Mouse (Mus musculus): Measurements from ENCODE around the gene Pgm2. TPM values are rescaled to one million over a fixed set of nuclear protein-coding genes. Genes with fewer than 3 reads are reported as not detected.

The Pgm2 gene
- polyA plus RNA-seq, 1 experiment from 2014 or later = 18.4 TPM

DNA sequence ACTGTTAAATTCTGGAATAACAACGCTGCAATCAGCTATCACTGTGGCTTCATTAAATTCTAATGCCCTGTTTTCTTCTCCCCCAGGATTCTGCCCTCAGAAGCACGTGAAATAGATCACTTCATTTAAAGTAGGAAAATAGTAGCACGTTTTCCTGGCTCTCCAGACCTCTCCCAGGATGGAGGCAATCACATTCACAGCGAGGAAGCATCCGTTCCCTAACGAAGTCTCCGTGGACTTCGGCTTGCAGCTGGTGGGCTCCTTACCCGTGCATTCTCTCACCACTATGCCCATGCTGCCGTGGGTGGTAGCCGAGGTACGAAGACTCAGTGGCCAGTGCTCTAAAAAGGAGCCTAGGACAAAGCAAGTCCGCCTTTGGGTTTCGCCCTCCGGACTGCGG, 80.6 kb downstream of the Pgm2 start:
- WGBS = 69% methylated on average over 16 of the region's 16 CpGs

DNA sequence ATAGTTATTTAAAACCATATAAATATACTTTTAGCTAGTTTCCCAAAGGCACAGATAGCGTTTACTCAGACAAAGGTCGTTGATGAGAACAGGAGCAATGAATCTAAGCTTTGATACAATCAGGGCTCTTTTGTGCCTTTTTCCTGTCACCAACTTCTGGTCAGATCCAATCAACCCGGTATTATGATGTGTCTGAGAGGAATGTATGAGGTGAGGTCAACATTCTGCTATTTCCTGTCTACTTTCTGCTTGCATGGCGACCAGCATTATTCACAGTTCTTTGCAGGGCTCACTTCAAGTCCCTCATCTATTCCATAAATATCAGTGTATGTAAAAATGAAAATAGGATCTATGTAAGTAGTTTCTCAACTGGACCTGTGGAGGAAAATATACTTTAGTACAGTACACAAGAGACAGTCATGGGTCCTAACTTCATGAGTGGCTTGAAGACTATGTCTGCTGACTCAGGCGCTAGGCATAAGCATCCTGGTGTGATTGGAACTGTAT, 81.7 kb downstream of the Pgm2 start:
- Histone ChIP-seq H3K9ac (replicated peaks; ENCODE audit: low read depth, low read length) (no peak overlapping the region), H3K4me1 (ENCODE audit: control insufficient read depth, insufficient read depth, low read length) (no peaks in the 10 kb centered on the region), H3K36me3 (ENCODE audit: control insufficient read depth, insufficient read depth, low read length) (no peaks in the 10 kb centered on the region), H3K27ac (ENCODE audit: low read depth, low read length) (no peak overlapping the region), H3K9me3 (ENCODE audit: control insufficient read depth, low read length) (no peaks in the 10 kb centered on the region), H3K27me3 (ENCODE audit: control insufficient read depth, insufficient read depth, low read length) (no peaks in the 10 kb centered on the region), H3K4me2 (ENCODE audit: low read depth, low read length) (no peak overlapping the region), H3K4me3 (ENCODE audit: low read depth, low read length) (no peak overlapping the region)
- 79% methylated on average over 5 of the region's 5 CpGs for WGBS
- ATAC-seq (ENCODE audit: low read depth) = no peak

More for the DNA sequence above, 80.6 kb downstream of the Pgm2 start:
- no peak overlapping the region for H3K4me2 ChIP-seq (ENCODE audit: low read depth, low read length)
- H3K4me1 ChIP-seq (ENCODE audit: control insufficient read depth, insufficient read depth, low read length) = no peaks in the 10 kb centered on the region
- H3K9ac ChIP-seq (replicated peaks; ENCODE audit: low read depth, low read length) = no peak overlapping the region
- no peak overlapping the region for H3K27ac ChIP-seq (ENCODE audit: low read depth, low read length)
- no peaks in the 10 kb centered on the region for H3K27me3 ChIP-seq (ENCODE audit: control insufficient read depth, insufficient read depth, low read length)
- no peaks in the 10 kb centered on the region for H3K36me3 ChIP-seq (ENCODE audit: control insufficient read depth, insufficient read depth, low read length)
- peak; percentile 58; the same call in 1 of the 2 replicates for ATAC-seq (ENCODE audit: low read depth)
- no peaks in the 10 kb centered on the region for H3K9me3 ChIP-seq (ENCODE audit: control insufficient read depth, low read length)
- no peak overlapping the region for H3K4me3 ChIP-seq (ENCODE audit: low read depth, low read length)

Small RNA genes lying within 50 kb of the gene (microRNA-seq; reads per million reads assigned to microRNA genes)
- gene Gm22395 = not detected
- gene Gm23967 = not detected

Other genes starting within 250 kb of the Pgm2 start
- gene Rell1, start 124.1 kb upstream of the Pgm2 start, polyA plus RNA-seq (2014; fragmentation: Nextera tagmentation; extraction: Ambion mirVana) = 4.7 and 6.7 TPM in 2 replicates
- gene Tbc1d1, start 63.4 kb downstream of the Pgm2 start, polyA plus RNA-seq (2014; fragmentation: Nextera tagmentation; extraction: Ambion mirVana) = 16.0 and 21.1 TPM in 2 replicates

Measured in neural tube, embryonic 14.5 days (tissue).